Mouse (Mus musculus) adrenal gland, postnatal 36 days (tissue): ENCODE results near the gene Gm42517. TPM values are rescaled to one million over a fixed set of nuclear protein-coding genes. Genes with fewer than 3 reads are reported as not detected.

ENCODE experiments used
- DNase-seq, 2 experiments: peaks; one replicate each; pipeline ENCODE4 v3.0.0; 2021; ENCODE audit warnings: mixed read lengths in 1 of 2
- long read RNA-seq, 2 experiments: library from polyadenylated mRNA; stranded (forward); transcript quantifications; one replicate each; pipeline ENCODE4 v2.0.0; 2021; ENCODE audit warnings: borderline sequencing depth in 2 of 2
- total RNA-seq, 2 experiments: library from RNA; stranded (reverse); gene quantifications; 2 replicates each; pipeline ENCODE4 v1.2.3; 2021

Gm42517 gene
- 1 to 10 TPM in 1 of 2 experiments, under 1 TPM in 1; 0.89 to 2.0 TPM for total RNA-seq
- long read RNA-seq, experiment 1, transcript Gm42517-201 (1 exons, 1,850 nt), result major isoform, 9 of 9 reads
- long read RNA-seq, experiment 1, partial matches to known transcripts, result 0 of 9 reads
- long read RNA-seq, experiment 1, other reads (novel, unspliced or antisense), result 0 of 9 reads
- long read RNA-seq, experiment 2, partial matches to known transcripts, result 0 of 3 reads
- long read RNA-seq, experiment 2, other reads (novel, unspliced or antisense), result 0 of 3 reads

DNA sequence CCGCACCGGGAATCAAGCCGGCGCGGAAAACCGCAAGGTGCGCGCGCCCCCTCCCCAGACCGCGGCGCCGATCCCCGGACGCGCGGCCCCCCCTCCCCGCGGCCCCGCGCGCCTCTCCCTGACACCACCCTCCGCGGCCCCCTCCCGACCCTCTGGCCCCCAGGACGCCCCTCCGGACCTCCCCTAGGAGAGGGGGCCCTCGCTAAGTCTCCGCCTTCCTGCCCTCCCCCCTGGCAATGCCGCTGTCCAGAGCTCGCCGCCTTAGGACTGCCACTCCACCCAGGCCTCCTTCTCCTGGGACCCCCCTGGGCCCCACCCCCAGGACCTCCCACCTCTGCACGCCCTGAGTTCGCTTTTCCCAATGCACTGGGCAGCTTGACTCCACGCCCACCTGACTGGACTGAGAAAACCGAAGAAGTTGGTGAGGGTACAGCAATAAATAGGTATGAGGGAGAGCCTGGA is at the start of gene Gm42517:
Gm42517 (minus strand) TSS at position 52 of the 462 bp plus-strand sequence.
- DNase-seq, result peak in 1 of 2 experiments; percentile 23

- no peak for DNase-seq
Measured at GRCm38 (mm10) chr5:108414711-108415110, 47.0 kb upstream of the Gm42517 start.

DNA sequence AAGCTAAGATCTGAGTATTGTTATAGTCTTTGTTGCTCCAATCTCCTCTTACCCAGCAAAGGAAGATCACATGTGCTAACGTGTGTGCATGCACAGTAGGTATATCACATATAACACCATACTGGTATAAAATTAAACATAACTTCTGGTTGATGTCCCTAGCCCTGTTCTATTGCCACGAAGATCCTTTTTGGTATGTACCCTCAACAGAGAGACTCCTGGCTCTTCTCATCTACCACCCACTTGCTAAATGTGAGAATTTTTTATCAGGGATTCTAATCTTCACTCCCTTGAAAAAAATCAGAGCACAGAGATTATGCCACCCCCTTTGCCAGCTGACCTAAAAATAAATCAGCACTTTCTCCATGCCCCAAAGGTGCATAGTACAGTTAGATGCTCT is 39.3 kb upstream of the Gm42517 start:
- no peak for DNase-seq

DNA sequence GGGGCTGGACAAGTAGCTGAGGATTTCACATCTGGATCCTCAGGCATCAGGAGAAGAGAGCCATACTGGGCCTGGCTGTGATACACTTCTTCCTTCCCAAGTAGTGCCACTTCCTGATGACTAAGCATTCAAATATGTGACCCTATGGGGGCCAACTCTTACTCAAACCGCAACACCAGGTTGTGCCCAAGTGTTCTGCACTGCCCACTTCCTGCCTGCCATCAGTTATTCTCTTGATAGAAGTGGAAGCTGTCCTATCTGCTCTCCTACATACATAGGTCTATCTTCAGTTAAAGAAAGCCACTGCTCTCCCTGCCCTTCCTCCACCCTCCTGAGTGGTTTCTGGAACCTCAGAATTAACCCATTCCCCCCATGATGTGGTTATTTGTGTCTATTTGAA is 37.7 kb upstream of the Gm42517 start:
- DNase-seq, result no peak

GRCm38 (mm10) chr5:108403453-108403852 is 35.7 kb upstream of the Gm42517 start:
- DNase-seq, result no peak

- DNase-seq, result no peak
Measured at GRCm38 (mm10) chr5:108389744-108390143, 22.0 kb upstream of the Gm42517 start.

GRCm38 (mm10) chr5:108388201-108388600 is 20.5 kb upstream of the Gm42517 start, which contains the start of gene Pde6b:
Gene Pde6b, plus strand, starts transcription at chr5:108388391.
- DNase-seq, result no peak

GRCm38 (mm10) chr5:108386449-108386848 is 18.7 kb upstream of the Gm42517 start:
- DNase-seq, result no peak

DNA sequence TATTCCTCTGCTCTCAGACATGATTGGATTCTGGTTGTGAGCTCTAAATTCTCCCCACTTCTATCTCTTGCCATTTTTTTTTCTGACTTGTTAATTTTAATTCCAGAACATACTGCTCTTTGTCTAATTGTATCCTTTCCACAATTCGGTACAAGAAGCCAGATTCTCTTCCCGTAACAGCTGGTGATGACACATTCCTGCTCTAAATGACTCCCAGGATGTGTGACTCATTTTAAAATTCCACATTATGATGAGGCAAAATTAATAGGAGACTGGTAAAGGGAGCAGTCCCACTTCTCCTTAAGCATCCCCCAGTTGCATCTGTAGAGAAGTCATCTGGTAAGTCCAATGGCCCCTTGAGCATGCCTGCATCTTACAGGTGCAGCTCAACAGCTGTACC is 17.9 kb upstream of the Gm42517 start:
- DNase-seq, result no peak

DNA sequence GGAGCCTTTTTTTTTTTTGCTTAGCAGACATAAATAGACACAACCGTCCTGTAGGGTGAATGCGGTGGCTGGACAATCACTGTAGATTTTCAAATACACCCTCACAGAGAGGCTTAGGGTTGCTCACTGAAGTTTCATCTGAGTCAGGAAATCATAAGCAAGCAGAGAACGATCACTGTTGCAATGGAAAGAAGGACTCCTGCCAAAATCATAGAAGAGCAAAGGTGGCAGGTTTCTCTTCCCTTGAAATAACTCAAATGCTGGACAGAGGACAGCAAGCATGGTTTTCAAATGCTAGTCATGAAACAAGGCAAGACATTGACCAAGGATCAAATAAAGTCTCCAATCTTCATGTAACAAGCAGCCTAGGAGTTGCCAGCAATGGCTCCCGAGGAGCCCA is 10.6 kb upstream of the Gm42517 start:
- no peak for DNase-seq

DNA sequence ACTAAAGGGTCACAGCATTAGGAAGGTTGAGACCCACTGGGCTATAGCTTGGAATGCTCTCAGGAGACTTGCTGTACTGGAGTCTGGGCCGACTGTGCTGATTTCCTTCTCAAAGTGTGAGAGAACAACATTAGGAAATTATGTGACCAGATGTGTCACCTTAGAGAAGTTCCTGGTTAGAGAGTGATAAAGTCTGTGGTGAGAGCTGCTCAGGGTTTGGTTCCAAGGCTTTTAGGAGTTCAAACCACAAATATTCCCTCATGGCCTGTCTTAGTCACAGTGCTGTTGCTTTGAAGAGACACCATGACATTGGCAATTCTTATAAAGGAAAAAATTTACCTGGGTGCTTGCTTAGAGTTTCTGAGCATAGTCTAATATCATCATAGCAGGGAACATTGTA is 8.3 kb upstream of the Gm42517 start:
- DNase-seq, result no peak

- DNase-seq, result no peak
Measured at GRCm38 (mm10) chr5:108374079-108374478, 6.4 kb upstream of the Gm42517 start.

DNA sequence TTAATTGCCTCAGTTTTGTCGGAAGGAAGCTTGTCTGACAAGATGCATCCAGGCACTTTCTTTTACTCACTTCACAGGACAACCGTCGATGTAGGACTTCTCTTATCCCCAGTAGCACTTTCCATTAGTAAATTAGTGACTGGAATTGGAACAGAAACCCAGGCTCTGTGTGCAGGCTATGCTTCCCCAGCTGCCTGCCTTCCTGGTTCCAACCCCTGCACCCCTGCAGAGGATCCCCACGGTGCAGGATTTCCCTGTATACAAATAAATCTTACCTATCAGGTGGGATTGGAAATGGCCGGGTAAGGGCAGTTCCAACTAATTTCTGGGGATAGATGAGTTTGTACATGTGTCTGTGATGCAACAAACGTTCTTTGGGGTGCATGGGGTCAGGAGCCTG is 2.2 kb upstream of the Gm42517 start:
- DNase-seq, result no peak

DNA sequence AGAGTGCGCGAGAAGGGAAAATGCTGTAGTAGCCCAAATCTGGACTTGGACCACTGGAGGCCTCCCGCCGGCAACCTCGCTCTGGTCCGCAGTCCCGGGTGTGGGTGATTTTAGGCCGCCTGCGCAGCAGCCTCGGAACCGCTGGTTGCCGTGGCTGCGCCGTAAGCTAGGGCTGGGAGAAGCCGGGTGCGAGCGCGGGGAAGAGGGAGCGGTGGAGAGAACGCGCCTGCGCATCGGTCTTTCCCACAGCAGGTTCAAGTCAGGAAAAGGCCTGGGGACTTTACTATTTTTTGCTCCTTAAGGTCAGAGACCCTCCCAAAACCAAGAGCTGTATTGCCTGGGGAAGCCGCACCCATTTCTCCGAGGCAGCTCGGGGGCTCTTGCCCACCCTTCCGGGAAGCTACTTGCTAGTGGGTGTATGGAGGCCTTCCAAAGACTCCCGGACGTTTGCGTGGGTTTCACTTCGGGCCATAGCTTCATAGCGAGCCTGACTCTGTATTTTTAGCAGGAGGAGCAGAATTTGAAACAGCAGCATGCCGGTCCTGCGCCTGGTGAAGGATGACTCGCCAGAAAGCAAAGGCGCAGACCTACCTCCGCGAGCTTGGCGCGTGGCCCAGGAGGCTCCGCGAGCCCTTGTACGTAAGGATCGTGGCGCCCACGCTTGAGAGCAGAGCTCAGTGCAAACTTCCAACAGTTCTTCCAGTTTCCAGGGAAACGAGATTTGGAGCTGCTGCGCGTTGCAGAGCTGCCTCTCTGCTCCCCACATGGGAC is 1.3 kb upstream of the Gm42517 start:
- DNase-seq, result peak; percentile 66 to 72

DNA sequence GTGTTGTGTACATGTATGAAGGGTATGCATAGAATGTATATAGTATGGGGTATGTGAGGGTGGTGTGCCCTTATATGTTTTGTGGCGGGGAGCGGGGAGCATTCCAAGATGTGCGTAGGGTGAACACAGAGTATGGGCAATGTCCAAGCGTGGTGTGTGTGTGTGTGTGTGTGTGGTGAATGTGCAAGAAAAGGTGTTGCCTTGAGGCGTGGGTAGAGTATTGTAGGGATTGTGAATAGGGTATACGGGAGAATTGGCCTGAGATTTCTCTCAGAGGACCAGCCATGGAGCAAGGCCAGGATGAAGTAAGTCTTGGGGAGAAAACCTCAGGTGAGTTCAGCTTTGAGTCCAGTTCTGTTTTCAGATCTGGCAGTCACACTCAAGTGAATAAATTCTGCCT is 724 bp upstream of the Gm42517 start:
- DNase-seq, result no peak

- peak; percentile 60 to 63 for DNase-seq
Measured at GRCm38 (mm10) chr5:108366984-108367841, 509 bp downstream of the Gm42517 start.

GRCm38 (mm10) chr5:108366328-108366983 is 1.3 kb downstream of the Gm42517 start:
- DNase-seq, result peak in 1 of 2 experiments; percentile 25

DNA sequence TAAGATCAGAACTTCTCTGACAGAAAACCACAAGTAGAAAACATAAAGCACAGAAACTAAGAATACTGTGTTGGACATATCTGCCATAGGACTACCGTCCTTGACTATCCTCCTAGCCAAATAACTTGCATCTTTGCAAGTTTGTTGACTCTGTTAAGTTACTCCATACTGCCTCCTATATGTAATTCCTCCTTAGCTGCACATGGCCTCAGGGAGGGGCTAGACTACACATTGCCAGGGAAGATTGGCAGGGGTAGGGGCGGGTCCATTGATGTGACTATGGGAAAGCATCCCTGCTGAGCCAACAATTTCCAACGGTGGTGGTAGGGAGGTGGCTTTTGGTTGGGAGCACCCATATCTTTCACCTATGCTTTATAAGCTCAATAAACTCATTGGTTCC is 5.4 kb downstream of the Gm42517 start:
- no peak for DNase-seq

DNA sequence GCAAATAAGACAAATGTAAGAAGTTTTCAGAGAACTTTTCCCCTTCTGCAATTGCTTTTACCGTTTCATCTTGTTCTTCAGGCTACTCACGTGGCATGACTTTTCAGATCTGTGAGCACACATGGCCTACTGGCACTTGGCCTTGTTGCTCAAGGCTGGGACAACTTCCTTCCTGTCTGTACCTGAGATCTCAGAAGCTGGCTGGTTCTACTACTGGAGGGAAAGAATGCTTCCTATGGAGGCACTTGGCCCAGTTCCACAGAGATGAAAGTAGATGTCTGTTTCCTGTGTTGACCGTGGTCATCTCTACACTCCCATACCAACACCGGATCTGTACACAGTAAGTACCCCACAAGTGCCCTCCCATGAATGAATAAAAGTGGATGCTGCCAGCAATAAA is 7.5 kb downstream of the Gm42517 start:
- DNase-seq, result no peak

- no peak for DNase-seq
Measured at GRCm38 (mm10) chr5:108359491-108359890, 8.2 kb downstream of the Gm42517 start.

DNA sequence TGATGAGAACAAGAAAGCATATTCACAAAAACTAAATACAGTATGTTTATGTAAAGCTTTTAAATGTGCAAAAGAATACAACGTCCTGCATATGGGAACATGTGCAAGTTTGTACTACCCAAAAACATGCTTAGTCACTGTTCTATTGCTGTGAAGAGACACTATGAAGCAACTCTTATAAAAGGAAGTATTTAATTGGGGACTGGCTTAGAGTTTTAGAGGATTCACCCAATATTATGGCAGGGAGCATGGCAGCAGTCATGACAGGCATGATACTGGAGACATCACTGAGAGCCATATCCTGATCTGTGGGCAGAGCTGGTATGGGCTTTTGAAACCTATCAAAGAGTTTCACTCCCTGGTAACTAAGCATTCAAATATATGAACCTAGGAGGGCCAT is 9.9 kb downstream of the Gm42517 start:
- no peak for DNase-seq

- no peak for DNase-seq
Measured at GRCm38 (mm10) chr5:108354056-108354455, 13.7 kb downstream of the Gm42517 start.
